Mouse (Mus musculus) right cerebral cortex, postnatal 14 days (tissue): ENCODE measurements around the gene Cald1.

Experiments
- DNase-seq: peaks from one replicate; pipeline ENCODE4 v3.0.0; 2022

Gene Cald1

GRCm38 (mm10) chr6:34671355-34671754, 73.1 kb downstream of the Cald1 start:
- no peak for DNase-seq

GRCm38 (mm10) chr6:34674416-34674815, 76.1 kb downstream of the Cald1 start:
- no peak for DNase-seq

GRCm38 (mm10) chr6:34674897-34675296, 76.6 kb downstream of the Cald1 start:
- no peak for DNase-seq

- no peak for DNase-seq
Observed at GRCm38 (mm10) chr6:34682126-34682525, 83.8 kb downstream of the Cald1 start.

GRCm38 (mm10) chr6:34684886-34685285, 86.6 kb downstream of the Cald1 start:
- no peak for DNase-seq

- no peak for DNase-seq
Observed at GRCm38 (mm10) chr6:34688971-34689370, 90.7 kb downstream of the Cald1 start.

- DNase-seq = no peak
Observed at GRCm38 (mm10) chr6:34691416-34691815, 93.1 kb downstream of the Cald1 start.

GRCm38 (mm10) chr6:34694096-34694495, 95.8 kb downstream of the Cald1 start:
- DNase-seq = no peak

GRCm38 (mm10) chr6:34703421-34704120, 105.3 kb downstream of the Cald1 start:
- DNase-seq = no peak

- no peak for DNase-seq
Observed at GRCm38 (mm10) chr6:34707521-34707920, 109.2 kb downstream of the Cald1 start.

- peak; percentile 52 for DNase-seq
Observed at GRCm38 (mm10) chr6:34708650-34709265, 110.5 kb downstream of the Cald1 start.

GRCm38 (mm10) chr6:34709289-34709688, 111.0 kb downstream of the Cald1 start:
- DNase-seq = no peak

GRCm38 (mm10) chr6:34709946-34710682, 111.8 kb downstream of the Cald1 start:
- no peak for DNase-seq

GRCm38 (mm10) chr6:34710848-34711247, 112.5 kb downstream of the Cald1 start:
- no peak for DNase-seq

GRCm38 (mm10) chr6:34711620-34712019, 113.3 kb downstream of the Cald1 start:
- no peak for DNase-seq

- no peak for DNase-seq
Observed at GRCm38 (mm10) chr6:34713169-34713568, 114.9 kb downstream of the Cald1 start.

- DNase-seq = no peak
Observed at GRCm38 (mm10) chr6:34713777-34714176, 115.5 kb downstream of the Cald1 start.

- no peak for DNase-seq
Observed at GRCm38 (mm10) chr6:34714612-34715011, 116.3 kb downstream of the Cald1 start.

GRCm38 (mm10) chr6:34716206-34716887, 118.0 kb downstream of the Cald1 start:
- no peak for DNase-seq

- DNase-seq = no peak
Observed at GRCm38 (mm10) chr6:34716888-34717635, 118.8 kb downstream of the Cald1 start.

- DNase-seq = no peak
Observed at GRCm38 (mm10) chr6:34717651-34718050, 119.4 kb downstream of the Cald1 start.

- no peak for DNase-seq
Observed at GRCm38 (mm10) chr6:34719141-34719680, 120.9 kb downstream of the Cald1 start.
